Mouse (Mus musculus): ENCODE results near the gene Plekhg1.

- no peak for TF ChIP-seq GATA1 (IDR thresholded peaks at IDR 0.05; ENCODE audit: borderline replicate concordance, low read length)
- TF ChIP-seq FLI1 (IDR thresholded peaks at IDR 0.05; ENCODE audit: low read length), result no peak
Observed at GRCm38 (mm10) chr10:3810476-3811273, 70.5 kb downstream of the Plekhg1 start.

Data from megakaryocyte, embryonic 14.5 days (primary cell).